Mouse (Mus musculus): ENCODE data around the gene Igf1.

DNA sequence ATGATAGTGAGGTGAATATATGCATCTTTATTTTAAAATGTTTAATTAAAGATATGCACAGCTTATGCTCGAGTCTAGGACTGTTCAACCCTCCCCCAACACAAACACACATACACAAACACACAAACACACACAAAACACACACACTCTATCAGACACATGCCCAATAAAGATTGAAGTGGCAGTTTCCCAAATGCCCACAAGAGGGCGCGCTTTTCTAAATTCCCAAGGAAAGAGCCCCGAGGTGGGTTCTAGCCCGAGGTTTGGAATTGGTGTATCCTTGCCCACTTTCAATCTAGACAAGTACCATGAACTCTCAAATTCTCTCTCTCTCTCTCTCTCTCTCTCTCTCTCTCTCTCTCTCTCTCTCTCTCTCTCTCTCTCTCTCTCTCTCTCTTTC, 3.7 kb upstream of the Igf1 start:
- TF ChIP-seq POLR2A (IDR thresholded peaks at IDR 0.05; ENCODE audit: low read depth, low read length) (no peak), CTCF (IDR thresholded peaks at IDR 0.05; ENCODE audit: borderline replicate concordance, insufficient read depth, low read length) (no peak)

Data from embryonic fibroblast, embryonic 13.5 days (primary cell).